Mouse (Mus musculus) bone marrow macrophage, adult 2 months (primary cell): ENCODE results near the gene Itsn1.

ENCODE experiments used
- CTCF ChIP-seq: IDR thresholded peaks from 2 replicates; pipeline ENCODE4 v1.5.1; 2012; ENCODE audit warnings: low read depth, mild to moderate bottlenecking, low read length, moderate library complexity
- POLR2A ChIP-seq: IDR thresholded peaks from 2 replicates; pipeline ENCODE4 v1.6.1; 2012; ENCODE audit warnings: mild to moderate bottlenecking, low read depth, low read length, borderline replicate concordance

DNA sequence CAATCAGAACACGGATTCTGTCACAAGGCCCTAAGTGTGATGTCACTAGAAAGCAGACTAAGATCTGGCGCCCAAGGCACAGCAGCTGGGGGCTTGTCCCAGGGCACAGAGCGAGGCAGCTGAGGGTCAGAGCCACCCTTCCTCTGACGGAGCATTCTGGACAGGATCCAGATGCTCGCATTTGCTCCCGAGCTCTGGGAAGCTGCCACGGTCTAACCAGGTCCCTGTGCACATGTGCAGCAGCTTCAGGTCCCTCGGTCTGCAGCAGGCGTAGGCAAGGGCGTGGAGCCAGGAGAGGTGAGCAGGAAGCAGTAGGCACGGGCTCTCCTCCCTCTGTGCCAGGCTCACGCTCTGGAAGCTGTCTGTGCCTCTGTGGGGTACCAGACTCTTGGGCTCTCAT is 160.8 kb downstream of the Itsn1 start:
- no peak for TF ChIP-seq POLR2A
- no peak for TF ChIP-seq CTCF
